Mouse (Mus musculus) megakaryocyte, embryonic 14.5 days (primary cell): Measurements from ENCODE around the gene Arhgap22. TPM values are rescaled to one million over a fixed set of nuclear protein-coding genes. Genes with fewer than 3 reads are reported as not detected.

Experiments used
- H3K27me3 ChIP-seq: replicated peaks from 2 replicates; pipeline ENCODE3; 2012; ENCODE audit warnings: inconsistent platforms
- H3K36me3 ChIP-seq: replicated peaks from 2 replicates; pipeline ENCODE3; 2012; ENCODE audit warnings: low read length, inconsistent platforms, mixed read lengths
- H3K4me1 ChIP-seq: 2 replicates; pipeline ENCODE4 v1.6.1; 2012; ENCODE audit warnings: inconsistent platforms
- H3K4me3 ChIP-seq: replicated peaks from 2 replicates; pipeline ENCODE3; 2012; ENCODE audit warnings: moderate library complexity, mild to moderate bottlenecking, inconsistent platforms
- H3K9me3 ChIP-seq: 2 replicates; pipeline ENCODE4 v1.6.1; 2012; ENCODE audit warnings: inconsistent platforms
- FLI1 ChIP-seq: IDR thresholded peaks from 2 replicates; pipeline ENCODE4 v1.6.1; 2012; ENCODE audit warnings: low read length, inconsistent platforms, mixed read lengths
- GATA1 ChIP-seq: IDR thresholded peaks from 3 replicates; pipeline ENCODE4 v1.6.1; 2012; ENCODE audit warnings: mixed read lengths, low read length, inconsistent platforms, borderline replicate concordance
- polyA plus RNA-seq: library from polyadenylated mRNA; stranded (reverse); fragments of >175 nt; gene quantifications from 2 replicates; pipeline ENCODE4 v1.2.3, GENCODE M21; 2012; ENCODE audit warnings: low replicate concordance; ENCODE audit not compliant: insufficient read depth

Gene Arhgap22
- polyA plus RNA-seq, 1 experiment, result 6.5 TPM

GRCm38 (mm10) chr14:33418311-33418909 lies 204.6 kb downstream of the Arhgap22 start:
- no peaks in the 10 kb centered on the region for H3K27me3 ChIP-seq
- peaks cover 8% of the 10 kb centered on the region for H3K4me1 ChIP-seq
- no peak overlapping the region for H3K4me3 ChIP-seq
- TF ChIP-seq GATA1, result no peak
- no peak for TF ChIP-seq FLI1
- no peaks in the 10 kb centered on the region for H3K36me3 ChIP-seq
- no peaks in the 10 kb centered on the region for H3K9me3 ChIP-seq

Other genes starting within 250 kb of the Arhgap22 start
- not detected in 2 replicates for gene Lrrc18, start 222.6 kb upstream of the Arhgap22 start, polyA plus RNA-seq
- gene Wdfy4, start 28.5 kb upstream of the Arhgap22 start, polyA plus RNA-seq, result 4.5 and 6.3 TPM in 2 replicates
- 0.76 TPM in 1 of 2 replicates, not detected in the other for gene Mapk8, start 233.1 kb downstream of the Arhgap22 start, polyA plus RNA-seq